Mouse (Mus musculus) MEL-GATA-1-ER (cell line): ENCODE measurements around the gene Isca1.
"Not testable (repeated sequence)": the region's sequence is repeated elsewhere in the genome, so short reads cannot be mapped to it uniquely, and the experiment has no call there.

Source experiments
- DNase-seq: peaks from one replicate; pipeline ENCODE4 v3.0.0-alpha.2; 2012; ENCODE audit warnings: low read depth; ENCODE audit errors: extremely low read depth

Gene Isca1

DNA sequence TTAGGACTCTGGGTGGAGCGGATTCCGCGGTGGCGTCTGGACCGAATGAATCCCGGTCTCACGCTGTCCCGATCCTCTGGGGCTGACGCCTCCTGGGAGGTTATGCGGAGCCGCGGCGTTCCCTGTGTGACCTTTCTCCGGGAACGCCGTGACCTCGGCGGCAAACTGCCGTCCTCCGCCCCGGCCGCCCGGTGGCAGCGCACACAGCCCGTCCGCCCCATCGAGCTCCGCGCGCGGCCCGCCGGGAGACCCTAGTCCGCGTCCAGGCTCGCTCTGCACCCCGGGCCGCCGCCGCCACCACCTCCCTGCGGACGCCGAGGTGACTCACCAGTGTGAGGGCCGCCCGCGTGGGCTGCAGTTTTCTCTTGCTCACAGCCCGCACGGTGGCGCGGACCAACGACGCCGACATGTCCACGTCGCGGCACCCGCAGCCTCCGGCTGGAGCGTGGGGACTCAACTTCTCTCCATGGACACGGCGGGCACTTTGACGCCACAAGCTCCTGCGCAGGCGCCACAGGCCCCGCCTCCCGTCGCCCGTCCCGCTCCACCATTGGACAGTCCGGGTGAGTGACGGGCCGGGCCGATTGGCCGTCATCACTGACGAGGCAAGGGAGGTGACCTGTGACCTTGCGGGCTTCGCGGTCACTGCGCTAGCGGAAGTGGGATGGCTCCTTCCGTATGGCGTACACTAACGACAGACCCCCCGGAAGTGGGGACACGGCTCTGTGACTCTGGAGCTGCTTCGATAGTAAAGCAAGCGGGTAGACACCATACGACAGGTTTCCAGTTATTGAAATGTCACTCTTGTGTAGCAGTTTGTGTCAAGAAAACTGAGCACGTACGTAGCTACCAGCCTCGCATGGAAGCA, at the start of gene Isca1:
Gene Isca1 (minus strand): TSS at position 515 of the 868 bp plus-strand sequence.
- peak; percentile 98 for DNase-seq

DNA sequence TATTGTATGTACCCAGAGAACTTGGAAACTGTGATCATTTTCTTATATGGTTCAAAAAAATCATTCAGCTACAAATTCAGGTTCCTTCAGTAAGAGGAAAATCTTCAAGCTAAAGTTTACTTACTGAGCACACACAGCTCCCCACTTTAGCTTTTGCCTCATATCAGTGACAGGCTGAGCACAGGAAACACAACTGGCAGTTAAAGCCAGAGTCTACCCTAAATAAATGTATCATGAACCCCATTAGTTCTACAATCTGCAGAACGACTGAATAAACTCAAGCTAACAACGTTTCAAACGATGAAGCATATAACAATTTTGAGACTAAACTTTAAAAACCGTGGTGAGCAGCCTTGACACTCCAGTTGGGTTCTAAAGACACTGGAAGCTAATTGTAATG, 47.7 kb upstream of the Isca1 start:
- DNase-seq, result no peak

DNA sequence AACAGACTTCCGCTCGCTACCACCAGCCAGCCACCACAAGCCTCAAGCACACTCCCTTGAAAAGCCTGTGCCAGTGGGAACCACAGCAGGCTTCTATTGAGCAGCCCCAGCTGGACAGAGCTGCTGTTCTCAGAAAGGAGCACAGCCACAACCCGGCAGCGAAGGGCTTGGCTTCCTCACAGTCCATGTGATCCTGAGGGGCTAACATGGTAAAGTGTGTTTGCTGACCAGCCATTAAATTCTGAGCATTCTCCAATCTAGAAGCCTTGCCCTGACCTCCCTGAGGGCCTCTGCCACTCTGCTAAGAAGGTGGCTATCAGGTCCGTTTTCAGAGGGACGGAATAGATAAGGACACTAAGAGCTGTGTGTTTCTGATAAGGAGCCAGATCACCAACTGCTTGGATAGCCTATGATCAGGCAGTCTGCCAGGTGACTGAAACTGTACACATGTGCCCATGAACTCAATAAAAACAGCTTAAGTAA, 44.5 kb upstream of the Isca1 start:
- peak; percentile 92 for DNase-seq

DNA sequence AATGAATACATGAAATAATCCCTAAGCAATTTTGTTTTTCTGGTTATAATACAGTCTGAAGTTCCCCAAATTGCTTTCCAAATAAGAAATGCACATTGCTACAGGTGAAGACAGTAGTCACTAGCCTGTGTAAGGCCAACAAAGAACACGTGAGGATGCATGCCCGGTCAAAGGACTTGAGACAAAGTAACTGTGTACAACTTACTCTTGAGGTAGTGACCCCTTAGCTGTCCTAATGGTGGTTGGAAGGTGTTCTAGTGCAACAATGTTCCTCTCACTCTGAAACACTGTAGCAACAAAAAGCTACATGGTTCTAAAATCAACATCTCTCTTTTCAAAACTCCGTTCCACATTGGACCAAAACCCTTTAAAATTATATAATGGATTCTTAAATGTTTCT, 42.0 kb upstream of the Isca1 start:
- DNase-seq, result no peak

DNA sequence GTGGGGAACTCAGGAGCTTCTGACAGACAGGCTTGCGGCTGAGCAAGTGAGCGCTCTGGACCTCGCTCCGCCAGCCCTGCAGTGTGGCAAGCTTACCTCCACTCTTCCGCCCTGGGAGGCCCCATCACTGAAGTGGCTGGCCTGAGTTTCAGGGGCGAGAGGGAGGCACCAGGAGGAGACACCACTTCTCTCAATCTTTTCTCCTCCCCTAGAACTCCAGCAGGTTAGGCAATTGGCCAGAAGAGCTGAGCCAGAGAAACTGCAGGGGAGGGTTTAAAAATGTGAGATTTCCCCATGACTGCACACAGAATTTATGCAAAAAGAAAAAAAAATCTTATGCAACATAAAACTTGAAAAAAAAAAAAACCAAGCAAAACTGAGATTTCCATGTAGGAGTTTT, 31.4 kb upstream of the Isca1 start:
- no peak for DNase-seq

DNA sequence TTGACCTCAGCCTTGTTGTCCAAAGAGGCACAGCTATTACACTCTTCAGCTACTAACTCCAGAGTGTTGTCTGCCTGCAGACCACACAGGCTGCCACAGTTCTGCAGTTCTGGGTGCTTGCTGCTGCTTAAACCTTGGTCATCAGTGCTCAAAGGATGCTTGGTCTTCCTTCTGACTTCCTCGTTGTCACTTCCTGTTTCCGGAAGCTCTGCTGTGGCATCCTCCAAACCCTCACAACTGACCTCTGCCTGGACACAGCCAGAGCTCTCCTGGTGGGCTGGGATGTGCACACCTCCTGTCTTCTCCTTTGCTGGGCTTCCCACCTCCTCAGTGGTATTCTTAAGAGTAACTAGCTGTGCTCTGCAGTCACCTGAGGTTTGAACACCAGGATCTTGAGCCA, 30.5 kb upstream of the Isca1 start:
- no peak for DNase-seq

DNA sequence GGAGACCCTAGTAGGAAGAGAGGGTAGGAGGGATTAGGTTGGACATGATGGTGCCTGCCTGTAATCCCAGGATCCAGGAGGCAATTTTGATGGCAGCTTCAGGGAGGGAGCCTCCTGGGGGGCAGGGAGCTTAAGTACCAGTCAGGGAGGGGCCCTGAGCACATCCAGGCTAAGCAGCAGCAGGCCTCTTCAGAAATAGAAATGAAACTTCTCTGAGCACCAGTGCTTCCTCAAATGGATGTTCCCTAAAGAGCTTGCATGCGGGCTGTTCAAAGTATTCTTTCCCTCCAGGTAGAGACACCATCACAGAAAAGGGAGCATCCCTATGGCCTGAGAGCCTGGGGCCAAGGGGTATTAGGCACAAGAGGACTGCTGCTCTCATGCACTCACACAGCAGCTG, 28.7 kb upstream of the Isca1 start:
- no peak for DNase-seq

DNA sequence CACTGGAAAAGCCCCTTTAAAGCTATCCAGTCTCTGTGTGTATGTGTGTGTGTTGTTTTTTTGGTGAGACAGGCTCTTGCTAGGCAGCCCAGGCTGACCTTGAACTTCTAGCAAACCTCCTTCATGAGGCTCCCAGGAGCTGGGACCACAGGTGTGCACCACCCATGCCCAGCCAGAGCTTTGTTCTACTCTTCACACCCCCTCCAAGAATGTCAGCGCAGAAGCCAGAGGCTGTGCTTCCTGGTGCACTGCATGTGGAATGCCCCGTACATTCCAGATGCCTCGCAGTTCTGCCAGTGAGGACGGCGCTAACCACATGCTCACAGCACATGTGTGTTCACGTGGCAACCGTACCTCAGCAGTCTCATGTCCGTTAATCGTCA, 26.8 kb upstream of the Isca1 start:
- DNase-seq, result no peak

DNA sequence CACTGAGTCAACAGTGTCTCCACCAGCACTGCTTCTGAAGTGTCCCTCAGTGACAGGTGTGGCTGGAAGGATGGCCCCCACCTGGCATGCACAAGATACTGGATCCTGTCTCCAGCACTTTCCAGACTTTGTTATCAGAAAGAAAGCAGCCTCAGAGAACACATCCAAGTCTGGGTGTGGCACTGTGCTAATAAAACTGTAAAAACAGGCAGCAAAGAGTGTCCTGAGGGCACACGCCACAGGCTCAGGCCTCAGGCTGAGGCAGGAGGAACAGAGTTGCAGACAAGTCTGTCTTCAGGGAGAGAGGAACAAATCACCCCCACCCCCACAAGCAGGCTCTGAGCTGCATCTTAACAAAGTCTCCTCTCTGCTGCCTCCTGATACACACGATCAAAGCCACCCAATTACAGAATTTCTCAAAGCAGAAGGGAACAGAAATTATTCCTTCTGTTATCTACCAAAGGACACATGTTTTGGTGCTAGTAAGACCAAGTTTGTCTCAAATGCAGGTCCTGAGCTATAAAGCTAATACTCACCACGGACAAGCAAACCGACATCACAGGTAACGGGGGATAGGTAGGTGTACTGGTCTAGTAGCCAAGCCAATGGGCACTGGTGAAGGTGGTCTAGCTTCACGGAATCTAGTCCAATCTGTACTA, 26.3 kb upstream of the Isca1 start:
- peak; percentile 66 for DNase-seq

DNA sequence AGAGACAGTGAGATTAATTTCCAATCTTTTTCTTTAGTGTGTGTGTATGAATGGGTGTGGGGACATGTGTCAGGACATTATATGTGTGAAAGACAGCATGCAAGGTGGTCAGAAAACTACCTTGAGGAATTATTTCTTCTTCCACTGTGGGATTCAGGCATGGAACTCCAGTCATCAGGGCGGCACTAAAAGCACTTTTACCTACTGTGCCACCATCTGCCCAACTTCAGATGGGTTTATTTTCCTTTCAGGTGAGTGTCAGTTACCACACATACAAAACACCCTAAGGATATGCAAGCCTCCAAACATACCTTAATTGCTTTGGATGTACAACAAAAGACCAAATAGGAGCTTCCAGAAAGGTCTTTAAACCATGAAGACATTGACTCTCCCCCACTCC, 25.2 kb upstream of the Isca1 start:
- no peak for DNase-seq

DNA sequence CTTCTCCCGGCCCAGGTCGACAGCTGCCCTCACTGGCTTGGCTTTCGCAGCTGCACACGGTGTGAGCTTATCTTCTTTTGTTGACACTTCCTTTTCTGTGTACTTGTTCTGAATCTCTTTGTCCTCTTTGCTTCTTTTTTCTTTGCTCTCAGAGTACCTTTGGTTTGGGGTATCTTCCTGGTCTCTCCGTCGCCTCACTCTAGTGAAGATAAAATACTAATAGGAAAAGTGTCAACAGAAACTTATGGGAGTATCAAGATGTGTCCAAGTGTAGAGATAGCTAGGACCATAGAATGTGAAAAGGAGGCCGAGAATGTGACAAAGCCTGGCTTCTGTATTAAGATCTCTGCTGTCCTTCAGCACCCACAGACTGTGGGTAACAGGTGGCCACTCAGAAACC, 12.5 kb upstream of the Isca1 start, which contains the start of gene Gm49354:
Gene Gm49354 (minus strand): TSS at position 101 of the 400 bp plus-strand sequence.
- no peak for DNase-seq

DNA sequence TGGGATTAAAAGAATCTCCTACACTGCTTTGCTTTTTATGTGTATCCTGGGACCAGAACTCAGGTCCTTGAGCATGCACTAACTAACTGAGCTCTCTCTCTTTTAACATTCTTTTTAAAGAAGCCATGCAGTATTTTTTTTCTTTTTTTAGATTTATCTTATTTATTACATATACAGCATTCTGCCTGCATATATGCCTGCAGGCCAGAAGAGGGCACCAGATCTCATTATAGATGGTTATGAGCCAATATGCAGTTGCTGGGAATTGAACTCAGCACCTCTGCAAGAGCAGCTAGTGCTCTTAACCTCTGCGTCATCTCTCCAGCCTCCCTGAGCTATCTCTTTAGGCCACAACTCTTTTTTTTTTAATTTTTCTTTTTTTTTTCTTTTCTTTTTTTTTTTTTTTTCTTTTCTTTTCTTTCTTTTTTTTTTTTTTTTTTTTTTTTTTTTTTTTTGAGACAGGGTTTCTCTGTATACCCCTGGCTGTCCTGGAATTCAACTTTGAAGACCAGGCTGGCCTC, 10.2 kb upstream of the Isca1 start:
- DNase-seq, result not testable (repeated sequence)

DNA sequence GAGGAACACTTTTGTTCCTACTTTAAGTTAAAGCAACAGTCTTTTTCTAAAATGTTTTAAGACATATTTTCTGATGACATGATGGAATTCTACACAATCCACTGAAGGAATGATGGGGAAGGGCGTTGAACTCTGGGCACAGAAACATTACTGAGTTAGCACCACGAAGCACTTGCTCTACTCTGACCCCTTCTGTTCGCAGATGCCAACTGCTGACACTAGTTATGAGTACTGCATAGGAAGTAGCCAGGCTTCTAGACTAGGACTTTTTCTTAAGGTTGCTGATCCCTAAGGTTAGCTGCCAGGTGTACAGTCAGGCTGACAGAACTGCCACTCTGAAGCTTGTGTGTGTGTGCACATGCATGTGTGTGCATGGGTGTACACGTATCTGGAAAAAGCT, 9.6 kb upstream of the Isca1 start:
- no peak for DNase-seq

DNA sequence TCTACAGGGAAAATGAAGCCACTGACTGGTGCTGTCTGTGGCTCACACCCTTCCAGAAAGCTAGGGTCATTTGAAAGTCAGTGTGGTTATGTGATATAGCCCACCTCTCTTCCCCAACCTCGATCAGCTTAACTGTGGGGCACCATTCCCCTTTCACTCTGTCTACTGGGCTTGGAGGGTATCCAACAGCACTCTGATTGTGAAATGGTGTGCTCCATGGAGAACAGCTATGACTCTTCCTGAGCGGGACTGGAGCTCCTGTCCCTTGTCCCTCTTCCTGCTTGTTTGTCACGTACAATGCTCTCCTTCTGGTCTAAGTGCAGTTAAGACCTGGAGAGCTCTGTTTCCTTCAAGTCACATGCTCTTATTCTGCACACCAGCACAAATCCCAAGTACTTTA, 5.6 kb upstream of the Isca1 start:
- no peak for DNase-seq

DNA sequence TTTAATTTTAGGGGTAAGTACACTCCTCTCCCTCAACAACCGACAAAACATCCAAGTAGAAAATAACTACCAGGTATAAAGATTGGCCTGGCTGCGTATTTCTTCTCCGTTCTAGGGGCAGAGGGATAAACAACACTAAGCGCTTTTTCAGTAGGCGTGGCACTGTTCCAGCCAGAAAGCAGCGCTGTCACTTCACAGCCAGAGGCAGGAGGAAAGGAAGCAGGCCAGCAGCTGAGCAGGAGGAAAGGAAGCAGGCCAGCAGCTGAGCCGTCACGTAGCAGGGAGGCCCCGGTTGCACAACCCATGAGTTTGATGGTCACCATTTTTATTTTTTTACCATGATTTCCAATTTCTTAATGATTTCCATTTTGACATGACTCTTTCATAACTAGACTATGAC, 1.6 kb upstream of the Isca1 start:
- peak; percentile 91 for DNase-seq

DNA sequence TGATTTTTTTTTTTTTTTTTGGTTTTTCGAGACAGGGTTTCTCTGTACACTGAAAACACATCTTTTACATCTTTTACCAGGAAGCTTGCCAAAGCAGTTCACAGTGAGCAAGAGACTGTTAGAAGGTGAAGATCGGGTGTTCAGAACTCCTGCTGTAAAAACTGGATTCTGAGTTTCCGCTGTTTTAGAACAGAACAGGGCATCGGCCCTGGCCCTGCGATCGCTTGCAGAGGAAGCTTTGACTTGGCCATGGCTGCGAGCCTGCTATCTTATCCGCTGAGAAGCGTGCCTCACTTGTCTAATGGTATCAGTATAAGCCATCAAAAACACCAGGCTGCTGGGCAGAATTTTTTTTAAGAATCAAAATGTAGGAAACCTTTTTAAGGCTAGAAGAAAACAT, 1.2 kb upstream of the Isca1 start:
- DNase-seq, result no peak

DNA sequence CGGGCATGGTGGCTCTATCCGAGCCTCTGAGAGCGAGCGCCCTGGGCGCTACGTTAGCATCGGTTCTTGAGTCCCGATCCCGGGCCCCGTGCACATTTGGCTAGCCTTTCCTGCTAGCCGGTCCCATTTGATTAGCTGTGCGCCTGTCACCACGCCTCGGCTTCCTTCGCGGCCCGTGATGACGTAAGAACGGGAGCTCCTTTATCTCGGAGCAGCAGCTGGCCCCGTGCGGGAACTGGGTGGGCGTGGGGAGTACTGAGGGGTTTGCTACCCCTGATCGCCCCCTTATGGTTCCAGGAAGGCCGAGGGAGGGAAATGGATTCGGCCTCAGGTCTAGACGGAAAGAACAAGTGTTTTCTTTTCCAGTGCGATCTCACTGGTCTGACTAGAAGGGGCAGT, 553 bp upstream of the Isca1 start:
- peak; percentile 95 for DNase-seq

DNA sequence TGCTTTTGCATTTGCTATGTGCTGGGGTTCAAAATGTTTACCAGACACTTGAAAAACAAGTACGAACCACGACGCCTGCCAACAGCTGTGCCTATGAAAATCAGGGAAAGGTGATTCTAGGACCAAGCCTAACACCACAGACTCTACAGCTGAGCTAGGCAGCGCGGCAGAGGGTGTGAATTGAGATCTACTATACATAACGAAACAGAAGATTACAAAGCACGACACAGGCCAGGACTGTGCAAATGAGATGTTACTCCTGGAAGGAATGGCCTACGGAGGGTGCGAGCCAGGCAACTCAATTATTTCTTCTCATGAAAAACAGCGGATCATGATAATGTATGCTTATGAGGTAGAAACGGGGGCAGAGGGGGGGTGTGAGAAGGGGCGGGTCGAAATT, 1.1 kb downstream of the Isca1 start:
- peak; percentile 21 for DNase-seq

DNA sequence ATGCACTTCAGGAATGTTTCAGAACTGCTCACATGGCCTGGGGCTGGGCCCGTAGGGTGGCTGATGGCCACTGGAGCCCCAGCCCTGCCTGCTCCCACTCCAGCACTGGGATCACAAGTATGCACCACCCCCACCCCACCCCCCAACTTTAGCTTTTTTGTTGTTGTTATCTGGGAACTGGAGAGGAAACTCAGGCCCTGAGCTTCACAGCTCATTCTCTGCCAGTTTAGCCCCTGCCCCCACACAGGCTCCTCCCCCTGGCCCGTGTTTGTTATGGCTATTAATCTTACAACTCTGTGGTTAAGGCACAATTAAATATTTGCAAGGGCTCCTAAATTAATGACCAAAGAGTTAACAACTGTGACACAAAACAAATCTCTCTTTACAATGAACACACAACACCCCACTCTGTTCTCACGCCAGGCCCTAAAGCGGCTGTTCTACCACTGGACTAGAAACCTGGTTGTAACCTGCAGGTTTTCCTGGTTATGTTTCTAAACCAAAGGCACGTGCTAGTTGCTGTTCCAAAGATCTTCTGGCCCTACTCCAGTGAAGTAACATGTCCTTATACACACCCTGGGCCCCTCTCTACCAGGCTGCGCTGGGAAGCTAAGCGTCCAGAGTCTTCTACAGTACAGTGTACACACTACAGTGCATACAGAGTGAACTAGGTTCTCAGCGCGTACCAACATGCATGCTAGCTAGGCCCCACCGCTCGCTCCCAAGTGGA, 2.7 kb downstream of the Isca1 start:
- no peak for DNase-seq

DNA sequence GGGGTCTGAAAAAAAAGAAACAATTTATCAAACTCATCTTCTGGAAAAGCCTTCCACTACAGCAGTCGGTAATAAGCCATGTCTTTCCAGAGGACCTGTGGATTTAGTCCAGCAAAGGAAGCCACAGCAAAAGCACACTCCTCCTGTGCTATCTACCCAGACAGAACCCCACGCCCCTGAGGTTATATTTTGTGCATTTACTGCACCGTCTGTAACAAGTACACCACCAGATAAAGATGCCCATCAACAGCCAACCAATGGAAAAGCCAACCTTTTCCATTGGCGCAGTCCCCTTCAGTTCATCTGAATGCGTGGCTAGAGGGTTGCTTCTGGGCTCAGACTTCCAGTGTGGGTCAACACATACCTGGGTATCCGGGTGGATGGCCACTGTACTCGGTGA, 6.8 kb downstream of the Isca1 start:
- no peak for DNase-seq

DNA sequence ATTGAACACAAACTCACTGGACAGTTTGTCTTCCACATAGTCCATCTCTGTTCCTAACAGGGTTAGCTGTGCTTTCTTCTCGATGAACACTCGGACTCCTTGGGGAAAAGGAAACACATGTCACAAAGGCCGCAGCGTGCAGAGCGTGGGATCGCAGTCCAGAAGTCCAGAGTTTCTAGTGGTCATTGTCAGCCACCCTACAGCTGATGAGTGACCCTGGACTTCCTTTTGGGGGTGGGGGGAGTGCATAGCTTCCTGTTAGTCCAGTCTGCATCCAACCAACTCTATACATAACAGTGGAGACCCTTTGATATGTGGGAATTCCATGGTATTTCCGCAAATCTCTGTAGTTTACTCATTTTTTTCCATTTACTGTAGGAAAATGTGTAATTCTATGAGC, 12.7 kb downstream of the Isca1 start:
- DNase-seq, result no peak

DNA sequence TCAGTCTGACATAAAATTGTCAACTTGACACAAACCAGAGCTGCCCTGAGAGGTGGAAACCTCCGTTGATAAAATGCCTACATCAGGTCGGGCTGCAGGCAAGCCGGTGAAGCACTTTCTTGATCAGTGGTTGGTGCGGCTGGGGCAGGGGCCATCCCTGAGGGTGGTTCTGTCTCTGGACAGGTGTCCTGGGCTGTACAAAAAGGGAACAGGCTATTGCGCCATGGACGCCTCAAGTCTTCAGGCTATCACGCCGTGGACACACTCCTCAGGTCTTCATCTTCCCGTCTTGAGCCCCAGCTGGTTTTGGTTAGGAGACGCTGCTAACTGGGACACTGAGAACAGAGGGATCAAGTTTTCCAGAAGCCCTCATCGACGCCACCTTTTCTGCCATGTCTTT, 19.3 kb downstream of the Isca1 start:
- DNase-seq, result no peak
